Mouse (Mus musculus): ENCODE measurements around the gene Gm21969. TPM values are rescaled to one million over a fixed set of nuclear protein-coding genes. Genes with fewer than 3 reads are reported as not detected.

Gene Gm21969
- polyA plus RNA-seq, 1 experiment: 0.04 TPM

- no peak for DNase-seq (ENCODE audit: extremely low spot score in 1 of 2, low spot score in 1 of 2)
These were observed 18.3 kb upstream of the Gm21969 start for GRCm38 (mm10) chr4:139584704-139585103.

- DNase-seq (ENCODE audit: extremely low spot score in 1 of 2, low spot score in 1 of 2): no peak
These were observed 17.3 kb upstream of the Gm21969 start for GRCm38 (mm10) chr4:139585713-139586112.

DNA sequence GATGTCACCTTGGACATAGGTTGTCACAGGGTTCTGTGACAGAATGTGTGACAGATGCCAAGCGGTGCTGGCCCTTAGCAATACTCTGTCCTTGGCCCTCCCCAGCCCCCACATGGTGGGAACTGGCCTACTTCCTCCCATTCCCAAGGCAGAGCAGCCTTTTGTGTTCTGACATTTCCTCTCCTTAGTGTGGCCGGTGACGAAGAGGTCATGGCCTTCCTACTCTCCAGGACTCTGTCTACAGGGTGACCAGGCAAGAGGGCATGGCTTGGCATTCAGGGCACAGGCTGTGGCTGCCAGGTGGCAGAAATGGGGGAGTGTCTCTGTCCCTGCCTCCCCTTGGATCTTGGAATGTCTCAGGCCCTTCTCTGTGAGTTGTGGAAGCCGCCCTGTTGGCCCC, 15.6 kb upstream of the Gm21969 start:
- no peak for DNase-seq (ENCODE audit: extremely low spot score in 1 of 2, low spot score in 1 of 2)

DNA sequence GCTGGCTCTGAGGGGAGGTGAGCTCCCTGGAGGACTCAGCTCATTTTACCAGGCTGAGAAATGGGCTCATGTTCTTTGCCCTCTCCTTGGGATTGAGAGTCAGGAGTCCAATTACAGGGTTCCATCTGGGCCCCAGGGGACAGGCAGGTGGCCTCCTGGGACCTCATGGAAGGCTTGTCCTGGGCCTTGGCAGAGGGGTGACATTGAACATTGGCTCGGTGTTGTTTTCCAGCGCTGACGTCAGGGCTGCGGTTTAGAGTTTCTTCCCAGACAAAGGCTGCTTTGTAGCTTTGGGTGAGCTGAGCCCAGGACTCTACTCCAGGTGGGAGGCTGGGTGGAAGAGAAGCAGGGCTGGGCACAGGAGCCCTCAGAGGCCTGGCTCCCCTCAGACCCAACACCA, 15.2 kb upstream of the Gm21969 start:
- DNase-seq (ENCODE audit: extremely low spot score in 1 of 2, low spot score in 1 of 2): no peak

- DNase-seq (ENCODE audit: extremely low spot score in 1 of 2, low spot score in 1 of 2): no peak
These were observed 13.5 kb upstream of the Gm21969 start for GRCm38 (mm10) chr4:139589351-139590027.

DNA sequence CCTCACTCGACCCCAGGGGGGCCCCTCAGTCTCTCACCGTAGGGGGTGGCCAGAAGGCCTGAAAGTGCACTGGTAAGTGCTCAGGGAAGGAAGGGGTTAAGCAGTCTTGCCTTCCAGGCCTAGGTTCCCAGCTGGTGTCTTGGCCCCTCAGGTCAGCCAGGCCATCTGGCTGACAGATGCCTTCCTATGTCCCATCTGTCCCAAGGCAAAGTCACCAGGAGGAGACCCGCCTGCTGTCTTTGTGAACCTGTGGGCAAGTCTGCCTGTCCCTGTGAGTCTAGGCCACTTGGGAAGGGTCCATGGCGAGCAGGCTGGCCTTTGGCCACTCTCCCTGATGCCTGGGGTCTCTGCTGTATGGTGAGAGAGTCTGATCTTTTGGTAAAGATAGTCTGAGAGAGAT, 12.5 kb upstream of the Gm21969 start:
- no peak for DNase-seq (ENCODE audit: extremely low spot score in 1 of 2, low spot score in 1 of 2)

GRCm38 (mm10) chr4:139592895-139593294, 10.1 kb upstream of the Gm21969 start:
- no peak for DNase-seq (ENCODE audit: extremely low spot score in 1 of 2, low spot score in 1 of 2)

- no peak for DNase-seq (ENCODE audit: extremely low spot score in 1 of 2, low spot score in 1 of 2)
These were observed 9.6 kb upstream of the Gm21969 start for GRCm38 (mm10) chr4:139593383-139593782.

DNA sequence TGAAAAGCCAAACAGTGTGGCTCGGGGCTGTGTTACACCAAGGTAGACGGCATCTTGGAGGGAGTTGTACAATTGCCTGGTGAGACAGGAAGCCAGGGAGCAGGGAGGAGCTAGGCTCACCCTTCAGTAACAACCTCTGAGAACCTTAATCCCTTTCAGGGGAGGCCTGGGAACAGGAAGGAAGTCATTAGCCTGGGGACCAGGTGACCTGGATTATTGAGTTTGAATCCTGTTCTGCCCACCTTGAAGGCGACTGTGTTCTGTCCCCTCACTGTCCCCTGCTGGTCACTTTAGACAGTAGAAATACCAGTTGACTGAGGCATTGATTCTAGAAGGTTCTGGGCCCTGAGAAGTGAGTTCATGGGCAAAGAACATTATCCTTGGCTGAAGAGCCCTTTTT, 8.9 kb upstream of the Gm21969 start:
- no peak for DNase-seq (ENCODE audit: extremely low spot score in 1 of 2, low spot score in 1 of 2)

GRCm38 (mm10) chr4:139596715-139597114, 6.3 kb upstream of the Gm21969 start:
- DNase-seq (ENCODE audit: extremely low spot score in 1 of 2, low spot score in 1 of 2): no peak

GRCm38 (mm10) chr4:139597286-139598284, 5.4 kb upstream of the Gm21969 start:
- DNase-seq (ENCODE audit: extremely low spot score in 1 of 2, low spot score in 1 of 2): no peak

DNA sequence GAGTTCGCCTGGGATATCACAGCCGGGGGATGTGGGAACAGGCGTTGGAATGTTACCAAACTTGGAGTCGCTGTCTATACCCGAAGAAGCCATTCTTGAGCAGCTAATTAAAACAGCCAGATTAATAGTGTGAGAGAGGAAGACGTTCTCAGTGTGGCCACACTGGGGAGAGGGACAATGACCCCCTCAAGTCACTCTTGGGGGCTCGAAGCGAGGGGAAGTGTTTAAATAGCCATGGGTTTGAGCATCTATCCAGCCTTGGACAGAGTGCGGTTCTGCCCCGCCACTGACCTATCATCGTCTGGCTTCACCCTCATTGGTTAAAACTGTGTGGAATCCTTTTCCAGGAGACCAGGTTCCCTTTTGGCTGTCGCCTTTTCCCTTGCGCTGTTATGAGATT, 4.6 kb upstream of the Gm21969 start:
- DNase-seq (ENCODE audit: extremely low spot score in 1 of 2, low spot score in 1 of 2): no peak

DNA sequence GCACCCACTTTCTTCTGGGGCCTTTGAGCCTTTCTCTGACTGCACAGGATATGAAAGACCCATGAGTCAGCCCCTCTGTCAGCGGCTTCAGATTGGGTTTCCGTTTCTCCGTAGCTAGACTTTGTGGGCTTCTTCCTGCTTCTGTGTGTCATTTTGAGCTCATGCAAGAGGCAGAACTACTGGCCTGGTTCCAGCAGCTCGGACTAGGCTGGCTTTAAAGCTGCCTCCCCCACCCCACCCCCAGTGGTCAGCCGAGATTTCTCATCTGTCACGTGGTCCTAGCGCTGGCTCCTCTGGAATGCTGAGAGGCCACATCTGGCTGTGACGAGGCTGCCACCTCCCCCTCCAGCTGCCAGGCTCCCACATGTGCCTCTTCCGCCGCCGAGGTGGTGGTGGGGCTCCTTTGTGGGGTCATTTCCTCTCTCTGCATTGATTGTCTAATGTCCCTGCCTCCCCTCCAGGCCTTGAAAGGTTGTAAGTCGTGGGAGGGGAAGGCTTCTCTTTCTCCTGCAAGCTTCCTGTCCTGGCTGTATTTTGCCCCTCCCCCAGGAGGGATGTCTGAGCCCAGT, 4.0 kb upstream of the Gm21969 start:
- peak; percentile 44 to 78 for DNase-seq (ENCODE audit: extremely low spot score in 1 of 2, low spot score in 1 of 2)

DNA sequence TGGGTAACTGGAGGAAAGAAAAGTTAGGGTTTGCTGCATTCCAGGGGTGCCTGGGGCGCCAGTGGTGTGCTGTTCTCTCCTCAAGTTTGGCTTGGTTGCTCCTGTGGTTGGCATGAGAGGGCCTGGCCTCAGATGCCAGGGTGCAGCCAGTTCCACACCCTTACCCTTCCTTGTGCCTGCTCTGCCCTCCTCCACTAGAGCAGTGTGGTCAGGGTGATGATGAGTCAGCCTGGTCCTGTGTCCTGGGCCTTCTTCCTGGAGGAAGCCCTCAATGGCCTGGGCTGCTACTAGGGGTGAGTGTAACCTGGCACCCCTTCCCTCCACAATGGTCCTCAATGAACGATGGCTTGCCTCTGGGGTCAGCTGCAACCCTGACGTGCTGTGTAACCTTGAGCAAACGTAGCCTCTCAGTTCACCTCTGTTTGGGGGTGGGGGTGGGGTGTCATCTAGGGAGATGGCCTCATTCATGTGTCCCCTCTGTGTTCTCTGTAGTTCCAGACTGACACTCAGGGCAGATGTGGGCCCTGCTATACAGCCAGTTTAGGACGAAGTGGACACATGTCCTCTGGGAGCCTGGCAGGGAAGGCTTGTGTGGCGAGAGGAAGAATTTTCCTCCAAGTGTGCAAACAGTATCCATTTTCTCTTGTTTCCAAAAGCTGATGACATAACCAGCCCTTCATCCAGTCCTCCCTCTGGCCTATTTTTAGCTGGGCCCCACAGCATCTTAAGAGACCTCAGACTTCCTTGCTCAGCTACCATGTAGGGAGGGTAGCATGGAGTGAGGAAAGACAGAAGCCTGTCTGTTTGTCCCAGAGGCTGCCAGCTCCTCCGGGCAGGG, 1.2 kb upstream of the Gm21969 start:
- DNase-seq (ENCODE audit: extremely low spot score in 1 of 2, low spot score in 1 of 2): peak in 1 of 2 experiments; percentile 45

DNA sequence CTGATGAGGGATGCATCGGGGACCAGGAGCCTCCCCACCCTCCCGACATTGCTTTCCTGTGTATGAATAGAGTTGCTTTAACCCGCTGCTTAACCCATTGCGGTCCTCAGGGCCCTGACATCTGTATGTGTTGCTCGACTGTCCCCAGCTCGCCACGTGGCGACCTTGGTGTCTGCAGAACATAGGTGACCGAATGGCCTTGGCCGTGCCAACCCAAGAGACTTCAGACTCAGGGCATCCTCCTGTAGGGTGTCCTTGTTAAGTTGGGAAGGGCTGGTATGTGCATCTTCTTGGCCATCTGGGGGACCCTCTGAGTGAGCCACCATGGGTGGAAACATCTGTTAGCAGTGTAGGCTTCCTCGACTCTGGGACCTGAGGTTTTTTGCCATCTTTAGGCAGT, 2.2 kb downstream of the Gm21969 start:
- no peak for DNase-seq (ENCODE audit: extremely low spot score in 1 of 2, low spot score in 1 of 2)

GRCm38 (mm10) chr4:139606732-139607131, 3.7 kb downstream of the Gm21969 start:
- no peak for DNase-seq (ENCODE audit: extremely low spot score in 1 of 2, low spot score in 1 of 2)

DNA sequence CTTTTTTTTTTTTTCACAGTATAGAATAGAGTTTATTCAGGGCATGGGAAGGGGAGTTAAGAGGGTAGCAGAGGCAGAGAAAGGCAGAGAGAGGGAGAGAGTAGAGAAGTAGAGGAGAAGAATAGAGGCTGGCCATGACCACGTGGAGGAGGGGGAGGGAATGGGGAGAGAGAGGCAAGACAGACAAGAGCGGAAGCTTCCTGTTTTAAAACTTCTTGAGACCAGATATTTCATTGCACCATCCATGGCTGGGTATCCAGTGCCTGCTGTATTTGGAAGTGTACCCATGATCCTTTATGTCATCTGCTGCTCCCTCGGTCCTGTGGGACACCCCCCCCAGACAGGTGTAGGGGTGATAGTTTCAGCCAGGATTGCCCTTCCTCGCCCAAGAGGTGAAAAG, 6.0 kb downstream of the Gm21969 start:
- no peak for DNase-seq (ENCODE audit: extremely low spot score in 1 of 2, low spot score in 1 of 2)

GRCm38 (mm10) chr4:139610954-139611353, 8.0 kb downstream of the Gm21969 start:
- peak in 1 of 2 experiments; percentile 46 for DNase-seq (ENCODE audit: extremely low spot score in 1 of 2, low spot score in 1 of 2)

DNA sequence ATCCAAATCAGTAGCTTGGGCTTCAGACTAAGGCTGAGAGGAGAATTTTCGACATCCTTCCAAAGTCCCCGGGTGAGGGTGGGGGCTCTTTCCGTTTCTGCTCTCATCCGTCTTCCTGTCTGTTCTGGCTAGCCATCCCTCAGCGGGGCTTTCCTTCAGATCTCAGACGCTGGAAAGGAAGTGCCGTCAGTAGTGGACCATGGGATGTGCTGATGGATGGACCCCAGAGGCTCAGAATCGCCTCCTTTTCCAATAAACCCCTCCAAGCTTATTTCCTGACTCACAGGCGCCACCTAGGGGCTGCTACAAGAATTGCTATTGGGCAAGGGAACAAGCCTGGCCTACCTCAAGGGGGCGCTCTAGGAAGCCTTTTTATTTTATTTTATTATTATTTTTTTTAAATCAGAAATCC, 8.6 kb downstream of the Gm21969 start:
- peak; percentile 50 to 88 for DNase-seq (ENCODE audit: extremely low spot score in 1 of 2, low spot score in 1 of 2)

GRCm38 (mm10) chr4:139614524-139615260, 11.7 kb downstream of the Gm21969 start:
- no peak for DNase-seq (ENCODE audit: extremely low spot score in 1 of 2, low spot score in 1 of 2)

All from frontal cortex, adult 2 months (tissue).